Mouse (Mus musculus) olfactory bulb, adult 2 months (tissue): ENCODE measurements at regions not wholly inside any gene's neighbourhood (a gene's known extent, or its start where the extent isn't known, plus 50 kb on each side); places are given as distances from the start of the nearest gene placed in this dataset.

ENCODE experiments used
- CTCF ChIP-seq: fragments of 200-500 bp; IDR thresholded peaks from 2 replicates; pipeline ENCODE4 v1.5.1; 2012; ENCODE audit warnings: low read depth, mild to moderate bottlenecking, low read length, moderate library complexity; ENCODE audit not compliant: insufficient read depth
- POLR2A ChIP-seq: fragments of 200-500 bp; IDR thresholded peaks from 2 replicates; pipeline ENCODE4 v1.6.1; 2012; ENCODE audit warnings: mild to moderate bottlenecking, low read depth, low read length, moderate library complexity; ENCODE audit not compliant: insufficient read depth

DNA sequence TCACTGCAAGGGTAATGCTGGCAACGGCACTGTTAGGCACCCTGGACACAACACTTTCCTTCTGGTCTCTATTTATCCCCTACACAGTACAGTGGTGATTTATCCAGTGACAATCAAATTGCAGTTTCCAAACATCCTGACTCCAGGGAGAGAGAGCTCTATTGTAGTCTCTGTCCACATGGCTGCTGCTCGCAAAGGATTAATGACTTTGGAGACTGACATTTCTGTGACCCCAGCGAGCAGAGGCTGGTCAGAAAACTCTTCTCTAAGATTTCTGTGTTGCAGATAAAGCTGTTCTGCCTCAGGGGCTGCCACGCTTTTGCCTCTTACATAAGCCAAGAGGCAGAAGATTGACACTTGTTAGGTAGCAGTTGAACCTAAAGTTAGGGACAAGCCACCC, 83.6 kb upstream of the Nck2 start:
- TF ChIP-seq POLR2A (no peak), CTCF (no peak)
